Mouse (Mus musculus): ENCODE data around the gene Olfm2. TPM values are rescaled to one million over a fixed set of nuclear protein-coding genes. Genes with fewer than 3 reads are reported as not detected.
A peak's percentile ranks its signal among the peaks of the same experiment; 100 is the strongest.

Olfm2 gene
- polyA plus RNA-seq, 1 experiment: 2.2 TPM

- peaks cover 3% of the 10 kb centered on the region; the same call in 1 of the 2 replicates for H3K4me1 ChIP-seq (ENCODE audit: control insufficient read depth, insufficient read depth, insufficient read length, low read length)
- no peak overlapping the region for H3K27ac ChIP-seq (ENCODE audit: insufficient read depth, low read depth, low read length)
- no peak overlapping the region for H3K4me3 ChIP-seq (ENCODE audit: low read depth, low read length)
- TF ChIP-seq CTCF (IDR thresholded peaks at IDR 0.05; ENCODE audit: extremely low read depth, insufficient read length, insufficient replicate concordance, low read depth, low read length) (no peak), POLR2A (IDR thresholded peaks at IDR 0.05; ENCODE audit: low read depth, low read length) (no peak)
- 90% methylated on average over 3 of the region's 3 CpGs for WGBS
- peaks cover 20% of the 10 kb centered on the region; the same call in 1 of the 2 replicates for H3K36me3 ChIP-seq (ENCODE audit: control insufficient read depth, insufficient read depth, low read length)
- no peaks in the 10 kb centered on the region for H3K27me3 ChIP-seq (ENCODE audit: control insufficient read depth, insufficient read depth, low read length)
Observed at GRCm38 (mm10) chr9:20653859-20654258, 92.3 kb downstream of the Olfm2 start.

DNA sequence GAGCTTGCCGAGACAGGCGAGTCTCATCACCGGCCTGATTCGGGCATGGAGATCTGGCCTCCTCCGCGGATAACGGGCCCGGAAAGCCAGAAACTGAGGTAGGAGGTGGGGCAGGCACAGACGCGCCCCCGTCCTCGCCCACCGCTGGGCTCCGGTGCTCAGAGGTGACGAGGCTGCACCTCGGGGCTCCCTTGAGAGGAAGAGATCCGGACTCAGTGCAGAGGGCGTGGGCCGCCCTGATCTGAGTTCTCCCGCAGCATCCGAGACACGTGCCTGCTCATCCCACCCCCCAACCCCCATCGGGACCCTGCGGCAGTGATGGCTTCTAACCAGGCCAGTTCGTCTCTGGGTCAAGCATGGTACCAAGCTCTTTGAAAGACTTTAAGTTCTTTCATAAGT lies 93.9 kb downstream of the Olfm2 start:
- TF ChIP-seq POLR2A (IDR thresholded peaks at IDR 0.05; ENCODE audit: low read depth, low read length): no peak
- TF ChIP-seq CTCF (IDR thresholded peaks at IDR 0.05; ENCODE audit: extremely low read depth, insufficient read length, insufficient replicate concordance, low read depth, low read length): no peak
- 1% methylated on average over 25 of the region's 25 CpGs for WGBS

GRCm38 (mm10) chr9:20651602-20652259 lies 94.4 kb downstream of the Olfm2 start, which contains the start of gene Pin1:
Pin1 (plus strand) TSS chr9:20652095.
- TF ChIP-seq CTCF (IDR thresholded peaks at IDR 0.05; ENCODE audit: extremely low read depth, insufficient read length, insufficient replicate concordance, low read depth, low read length) (no peak), POLR2A (IDR thresholded peaks at IDR 0.05; ENCODE audit: low read depth, low read length) (no peak)
- Histone ChIP-seq H3K4me3 (ENCODE audit: low read depth, low read length) (peak within 1 kb of the TSS; percentile 81), H3K4me1 (ENCODE audit: control insufficient read depth, insufficient read depth, insufficient read length, low read length) (peaks cover 3% of the 10 kb centered on the region; the same call in 1 of the 2 replicates), H3K27ac (ENCODE audit: insufficient read depth, low read depth, low read length) (peak within 1 kb of the TSS; percentile 7; the same call in 1 of the 2 replicates), H3K36me3 (ENCODE audit: control insufficient read depth, insufficient read depth, low read length) (peaks cover 5% of the 10 kb centered on the region; the same call in 1 of the 2 replicates), H3K27me3 (ENCODE audit: control insufficient read depth, insufficient read depth, low read length) (no peaks in the 10 kb centered on the region)
- WGBS: under 1% methylated on average over 45 of the region's 45 CpGs

More for the DNA sequence above, 93.9 kb downstream of the Olfm2 start:
- H3K4me3 ChIP-seq (ENCODE audit: low read depth, low read length): peak overlapping the region; percentile 81
- H3K36me3 ChIP-seq (ENCODE audit: control insufficient read depth, insufficient read depth, low read length): peaks cover 8% of the 10 kb centered on the region; the same call in 1 of the 2 replicates
- peaks cover 3% of the 10 kb centered on the region; the same call in 1 of the 2 replicates for H3K4me1 ChIP-seq (ENCODE audit: control insufficient read depth, insufficient read depth, insufficient read length, low read length)
- no peak overlapping the region for H3K27ac ChIP-seq (ENCODE audit: insufficient read depth, low read depth, low read length)
- H3K27me3 ChIP-seq (ENCODE audit: control insufficient read depth, insufficient read depth, low read length): no peaks in the 10 kb centered on the region

GRCm38 (mm10) chr9:20645121-20645520 lies 101.0 kb downstream of the Olfm2 start:
- peak; percentile 37; the same call in 1 of the 2 replicates for TF ChIP-seq POLR2A (IDR thresholded peaks at IDR 0.05; ENCODE audit: low read depth, low read length)
- no peak for TF ChIP-seq CTCF (IDR thresholded peaks at IDR 0.05; ENCODE audit: extremely low read depth, insufficient read length, insufficient replicate concordance, low read depth, low read length)
- H3K36me3 ChIP-seq (ENCODE audit: control insufficient read depth, insufficient read depth, low read length): no peaks in the 10 kb centered on the region; the same call in 1 of the 2 replicates
- H3K27ac ChIP-seq (ENCODE audit: insufficient read depth, low read depth, low read length): peak overlapping the region; percentile 73
- peaks cover 2% of the 10 kb centered on the region; the same call in 1 of the 2 replicates for H3K4me1 ChIP-seq (ENCODE audit: control insufficient read depth, insufficient read depth, insufficient read length, low read length)
- H3K27me3 ChIP-seq (ENCODE audit: control insufficient read depth, insufficient read depth, low read length): no peaks in the 10 kb centered on the region
- peak overlapping the region; percentile 88 for H3K4me3 ChIP-seq (ENCODE audit: low read depth, low read length)
- 2% methylated on average over 17 of the region's 17 CpGs for WGBS

DNA sequence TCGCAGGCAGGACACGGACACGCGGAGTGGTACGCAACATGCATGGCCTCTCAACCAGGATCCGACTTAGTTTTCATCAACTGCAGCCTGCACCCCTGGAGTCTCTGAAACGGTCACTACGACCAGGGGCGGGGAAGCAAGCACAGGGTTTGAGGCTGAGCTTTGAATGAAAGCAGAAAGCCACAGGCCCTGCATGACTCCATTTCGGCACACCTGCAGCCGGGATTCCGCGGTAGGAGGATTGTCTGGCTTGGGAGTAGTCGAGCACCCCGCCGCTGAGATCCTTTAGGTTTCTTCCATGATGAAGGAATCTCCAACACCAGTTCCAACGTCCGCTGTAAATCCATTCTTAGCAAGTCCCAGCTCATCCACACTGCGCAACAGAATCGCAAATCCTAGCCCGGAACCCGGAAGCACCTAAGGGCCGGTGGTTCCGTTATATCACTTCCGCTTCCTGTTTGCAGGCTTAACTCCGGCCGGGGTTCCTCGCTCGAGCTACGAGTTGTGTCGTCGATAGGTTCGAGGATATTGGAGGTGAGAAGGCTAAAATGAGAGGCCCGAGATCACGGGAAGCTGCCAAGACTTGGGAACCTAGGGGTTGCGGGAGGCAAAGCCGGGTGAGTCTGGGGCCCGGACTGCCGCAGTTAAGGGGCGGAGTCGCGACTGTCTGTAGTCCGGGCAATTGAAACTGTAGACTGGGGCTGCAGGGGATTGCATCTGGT lies 101.6 kb downstream of the Olfm2 start, which contains the start of gene Fbxl12:
Fbxl12 (minus strand) TSS at position 408 of the 722 bp plus-strand sequence.
- TF ChIP-seq POLR2A (IDR thresholded peaks at IDR 0.05; ENCODE audit: low read depth, low read length): peak; percentile 66; the same call in 1 of the 2 replicates
- TF ChIP-seq CTCF (IDR thresholded peaks at IDR 0.05; ENCODE audit: extremely low read depth, insufficient read length, insufficient replicate concordance, low read depth, low read length): no peak
- H3K36me3 ChIP-seq (ENCODE audit: control insufficient read depth, insufficient read depth, low read length): peaks cover 2% of the 10 kb centered on the region; the same call in 1 of the 2 replicates
- peak within 1 kb of the TSS; percentile 88 for H3K4me3 ChIP-seq (ENCODE audit: low read depth, low read length)
- peaks cover 2% of the 10 kb centered on the region; the same call in 1 of the 2 replicates for H3K4me1 ChIP-seq (ENCODE audit: control insufficient read depth, insufficient read depth, insufficient read length, low read length)
- peak within 1 kb of the TSS; percentile 73 for H3K27ac ChIP-seq (ENCODE audit: insufficient read depth, low read depth, low read length)
- WGBS: under 1% methylated on average over 43 of the region's 43 CpGs
- H3K27me3 ChIP-seq (ENCODE audit: control insufficient read depth, insufficient read depth, low read length): no peaks in the 10 kb centered on the region

GRCm38 (mm10) chr9:20643781-20644180 lies 102.4 kb downstream of the Olfm2 start:
- no peaks in the 10 kb centered on the region for H3K27me3 ChIP-seq (ENCODE audit: control insufficient read depth, insufficient read depth, low read length)
- peak overlapping the region; percentile 73 for H3K27ac ChIP-seq (ENCODE audit: insufficient read depth, low read depth, low read length)
- TF ChIP-seq CTCF (IDR thresholded peaks at IDR 0.05; ENCODE audit: extremely low read depth, insufficient read length, insufficient replicate concordance, low read depth, low read length) (no peak), POLR2A (IDR thresholded peaks at IDR 0.05; ENCODE audit: low read depth, low read length) (no peak)
- H3K36me3 ChIP-seq (ENCODE audit: control insufficient read depth, insufficient read depth, low read length): peaks cover 8% of the 10 kb centered on the region
- peak overlapping the region; percentile 88 for H3K4me3 ChIP-seq (ENCODE audit: low read depth, low read length)
- WGBS: under 1% methylated on average over 13 of the region's 13 CpGs
- peaks cover 2% of the 10 kb centered on the region; the same call in 1 of the 2 replicates for H3K4me1 ChIP-seq (ENCODE audit: control insufficient read depth, insufficient read depth, insufficient read length, low read length)
